Mouse (Mus musculus): ENCODE measurements around the gene Nlrx1. TPM values are rescaled to one million over a fixed set of nuclear protein-coding genes. Genes with fewer than 3 reads are reported as not detected.

Gene Nlrx1
- total RNA-seq, 1 experiment from 2014 or later, result 34.8 TPM

DNA sequence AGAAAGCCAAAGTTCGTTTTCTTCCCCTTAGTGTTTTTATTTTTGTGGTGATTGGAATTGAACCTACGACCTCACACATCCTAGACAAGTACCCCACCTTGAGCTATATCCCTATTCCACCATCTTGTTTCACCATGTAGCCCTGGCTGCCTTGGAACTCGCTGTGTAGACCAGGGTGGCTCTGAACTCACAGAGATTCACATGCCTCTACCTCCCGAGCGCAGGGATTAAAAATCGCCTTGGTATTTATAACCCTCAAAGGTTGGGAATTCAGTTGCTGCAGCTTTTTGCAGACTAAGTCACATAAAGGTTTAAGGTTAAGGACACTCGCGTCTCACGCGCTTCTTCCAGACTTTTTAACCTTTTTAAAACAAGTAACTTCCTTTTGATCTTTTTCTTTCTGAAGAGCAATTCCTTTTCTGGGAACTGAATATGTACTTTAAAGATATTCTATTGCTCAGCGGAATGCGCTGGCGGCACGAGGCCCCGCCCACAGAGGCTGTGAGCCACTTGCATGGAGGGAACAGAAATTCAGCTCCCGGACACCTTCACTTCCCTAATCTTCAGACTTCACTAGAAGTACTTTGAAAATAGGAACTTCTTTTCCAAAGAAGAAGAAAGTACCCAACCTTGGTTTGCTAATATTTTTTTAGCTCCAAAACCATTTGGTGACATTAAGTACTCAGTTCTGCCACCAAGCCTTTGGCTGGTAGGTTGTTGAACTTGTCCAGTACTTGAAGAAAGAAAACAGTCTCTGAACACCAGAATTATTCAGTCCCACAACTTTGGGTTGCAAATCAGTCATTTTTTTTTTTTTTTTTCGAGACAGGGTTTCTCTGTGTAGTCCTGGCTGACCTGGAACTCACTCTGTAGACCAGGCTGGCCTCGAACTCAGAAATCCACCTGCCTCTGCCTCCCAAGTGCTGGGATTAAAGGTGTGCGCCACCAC, 33.6 kb downstream of the Nlrx1 start:
- peak; percentile 66 for DNase-seq

DNA sequence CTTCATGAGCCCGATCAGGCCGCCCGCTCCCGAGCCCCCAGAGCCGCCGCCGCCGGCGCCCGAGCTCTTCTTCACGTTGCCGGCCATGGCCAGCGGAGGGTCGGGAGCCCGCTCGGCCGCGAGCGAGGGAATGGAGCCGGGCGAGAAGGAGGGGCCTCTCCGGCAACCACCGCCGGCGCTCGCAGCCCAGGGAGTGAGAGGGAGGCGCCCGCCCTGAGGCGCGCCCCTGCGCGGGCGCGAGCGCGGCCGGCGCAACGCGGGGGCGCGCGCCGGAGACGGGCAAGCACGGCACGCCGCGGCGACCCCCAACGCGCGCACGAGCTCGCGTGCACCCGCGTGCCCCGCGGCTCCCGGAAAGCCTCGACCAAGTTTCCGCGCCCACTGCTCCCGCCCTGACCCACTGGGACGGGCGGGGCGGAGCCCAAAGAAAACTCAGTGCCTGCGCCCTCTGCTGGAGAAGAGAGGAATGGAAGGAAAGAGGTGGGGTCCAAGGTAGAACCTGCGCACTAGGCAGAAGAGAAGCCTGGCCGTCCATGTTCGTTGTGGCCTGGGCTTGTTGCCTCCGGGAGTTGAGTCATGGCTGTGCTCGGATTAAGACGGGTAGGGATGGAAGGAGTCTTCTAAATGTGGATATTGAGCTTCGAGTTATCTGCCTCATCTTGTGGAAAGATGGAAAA, 34.5 kb downstream of the Nlrx1 start, which contains the start of gene Cbl:
Cbl (minus strand) TSS at position 248 of the 677 bp plus-strand sequence.
- peak; percentile 97 for DNase-seq

DNA sequence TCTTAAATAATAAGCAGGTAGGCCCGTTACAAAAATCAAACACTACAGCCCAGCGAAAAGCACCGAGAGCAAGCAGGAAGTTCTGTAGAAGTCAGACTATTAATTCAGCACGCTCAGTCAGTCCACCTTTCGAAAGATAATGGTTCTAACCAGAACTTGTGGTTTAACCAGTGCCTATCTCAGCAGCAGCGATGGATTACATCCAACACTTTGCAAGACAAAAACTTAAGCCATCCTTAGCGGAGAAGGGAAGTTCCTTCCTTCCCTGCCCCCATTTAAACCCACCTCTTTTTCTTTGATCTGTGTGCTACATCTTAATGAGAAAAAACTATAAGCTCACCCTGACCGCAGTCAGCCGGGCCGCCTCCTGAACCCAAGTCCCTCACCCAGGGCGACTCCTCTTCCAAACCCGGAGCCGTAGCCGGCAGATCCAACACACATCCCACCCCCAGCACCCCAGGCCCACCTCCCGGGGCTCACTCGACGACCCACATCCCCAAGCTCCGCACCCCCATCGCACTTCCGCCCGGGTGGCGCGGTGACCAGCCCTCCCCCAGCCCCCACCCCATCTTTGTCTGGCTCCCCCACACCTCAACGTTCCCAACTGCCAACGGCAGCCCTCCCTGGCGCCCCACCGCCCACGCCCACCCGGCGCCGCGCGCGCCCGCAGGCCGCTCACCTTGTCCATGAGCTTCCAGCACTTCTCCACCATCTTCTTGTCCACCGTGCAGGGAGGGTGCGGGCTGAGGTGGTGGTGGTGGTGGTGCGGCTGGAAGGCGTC, 35.2 kb downstream of the Nlrx1 start:
- no peak for DNase-seq

DNA sequence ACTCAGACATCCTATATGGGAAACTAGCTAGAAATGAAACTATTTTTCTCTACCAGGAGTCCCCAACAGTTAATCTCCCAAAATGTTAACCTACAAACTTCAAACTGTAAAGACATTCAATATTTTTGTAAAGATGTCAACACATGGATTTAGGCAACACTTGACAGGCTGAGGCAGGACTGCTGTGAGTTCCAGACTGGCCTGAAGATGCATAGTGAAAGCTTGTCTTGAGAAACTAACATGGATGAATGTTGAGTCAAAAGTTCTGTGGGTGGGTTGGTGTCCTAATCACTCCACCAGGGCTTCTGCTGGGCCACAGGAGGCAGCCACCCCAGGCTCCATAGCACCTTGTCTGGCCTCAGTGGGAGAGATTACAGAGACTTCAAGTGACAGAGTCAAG, 36.8 kb downstream of the Nlrx1 start:
- no peak for DNase-seq

DNA sequence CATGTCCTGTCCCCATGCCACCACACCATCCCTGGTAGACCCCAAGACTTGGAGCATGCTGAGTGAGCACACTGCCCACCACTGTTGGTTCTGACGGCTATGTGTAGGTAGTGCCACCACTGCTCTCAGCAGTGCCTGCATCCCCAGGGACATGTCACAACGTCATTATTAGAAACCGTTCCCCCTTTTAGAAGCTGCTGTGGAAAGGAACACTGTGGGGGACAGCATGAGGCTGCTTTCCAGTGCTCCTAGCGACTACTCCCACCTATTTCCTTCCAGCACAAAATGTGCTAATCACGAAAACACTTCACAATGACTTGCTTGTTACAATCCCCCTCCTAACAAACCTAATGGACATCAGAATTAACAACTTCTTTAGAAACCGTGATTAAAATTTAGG, 42.4 kb downstream of the Nlrx1 start:
- DNase-seq, result no peak

DNA sequence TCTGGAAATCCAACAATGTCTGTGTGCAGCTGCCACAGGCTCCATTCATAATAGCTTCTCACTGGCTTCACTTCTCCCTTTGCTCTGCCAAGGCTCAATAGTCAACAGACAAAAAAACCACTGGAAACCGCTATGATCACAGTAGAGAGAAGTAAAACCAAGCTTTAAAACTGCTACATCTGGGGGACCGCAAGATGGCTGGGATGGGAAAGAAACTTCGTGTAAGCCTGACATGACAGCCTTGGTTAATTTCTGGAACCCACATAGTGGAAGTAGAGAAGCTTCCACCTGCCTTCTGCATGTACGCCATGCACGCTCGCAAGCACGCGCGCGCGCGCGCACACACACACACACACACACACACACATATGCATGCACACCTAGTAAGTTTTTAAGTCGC, 54.9 kb downstream of the Nlrx1 start:
- DNase-seq, result no peak

DNA sequence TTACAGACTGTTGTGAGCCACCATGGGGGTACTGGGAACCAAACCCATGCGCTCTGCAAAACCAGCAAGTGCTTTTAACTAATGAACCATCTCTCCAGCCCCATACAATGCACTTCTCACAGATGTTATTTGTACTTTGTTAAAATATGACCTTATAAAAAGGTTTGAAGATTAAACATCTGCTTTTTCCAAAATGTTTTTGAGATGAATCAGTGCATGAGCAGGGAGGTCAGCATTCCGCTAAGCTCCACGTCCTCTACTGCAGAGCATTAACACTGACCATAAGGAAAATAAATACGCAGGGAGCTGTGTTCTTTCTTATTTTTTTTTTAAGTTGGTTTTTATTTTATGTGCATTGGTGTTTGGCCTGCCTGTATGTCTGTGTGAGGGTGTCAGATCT, 56.0 kb downstream of the Nlrx1 start:
- DNase-seq, result no peak

DNA sequence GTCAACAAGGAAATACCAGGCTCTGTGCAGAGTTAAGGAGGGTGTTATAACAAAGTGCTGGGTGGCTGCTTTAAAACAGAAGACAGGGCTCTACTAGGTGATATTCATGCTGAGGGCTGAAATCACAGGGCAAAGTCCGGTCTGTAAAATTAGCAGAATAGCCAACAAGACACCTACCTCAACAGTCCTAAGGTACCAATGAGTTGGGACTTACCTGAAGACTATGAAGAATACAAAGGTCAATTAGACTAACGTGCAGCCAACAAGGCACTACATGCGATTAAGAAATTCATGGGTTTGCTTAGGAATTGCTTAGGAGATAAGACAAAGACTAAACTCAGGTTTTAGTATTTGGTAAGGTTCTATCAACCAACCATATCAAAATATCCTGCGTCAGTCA, 59.0 kb downstream of the Nlrx1 start:
- no peak for DNase-seq

DNA sequence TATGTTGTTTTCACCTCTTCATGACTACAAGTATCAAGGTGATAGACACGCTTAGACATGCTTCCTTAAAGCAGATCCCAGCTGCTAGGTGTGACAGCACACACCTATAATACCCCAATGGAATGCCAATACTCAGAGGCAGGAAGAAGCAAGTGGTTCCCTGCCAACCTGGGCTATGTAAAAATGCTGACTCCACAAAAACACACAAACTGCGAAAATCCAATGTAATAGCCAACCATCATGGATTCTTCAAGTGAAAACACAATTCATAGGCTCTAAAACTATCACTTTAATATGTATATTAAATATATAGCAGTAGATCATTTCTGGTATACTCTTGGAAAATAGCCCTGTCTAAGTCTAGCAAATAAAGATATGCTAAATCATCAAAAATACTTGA, 60.6 kb downstream of the Nlrx1 start:
- DNase-seq, result no peak

Other genes starting within 250 kb of the Nlrx1 start
- gene Thy1, start 225.2 kb downstream of the Nlrx1 start, total RNA-seq (2021), result 30.8 and 37.7 TPM in 2 replicates
- 20.9 and 22.8 TPM in 2 replicates for gene Usp2, start 201.6 kb downstream of the Nlrx1 start, total RNA-seq (2021)
- not detected in 2 replicates for gene Mfrp, start 166.9 kb downstream of the Nlrx1 start, total RNA-seq (2021)
- 9.9 and 10.9 TPM in 2 replicates for gene C1qtnf5, start 161.4 kb downstream of the Nlrx1 start, total RNA-seq (2021)
- 0.82 and 1.5 TPM in 2 replicates for gene Gm49380, start 155.1 kb downstream of the Nlrx1 start, total RNA-seq (2021)
- gene Rnf26, start 155.1 kb downstream of the Nlrx1 start, total RNA-seq (2021), result 30.3 and 36.4 TPM in 2 replicates
- gene Mcam, start 134.1 kb downstream of the Nlrx1 start, total RNA-seq (2021), result 32.2 and 32.9 TPM in 2 replicates
- gene Cbl, start 34.5 kb downstream of the Nlrx1 start, total RNA-seq (2021), result 32.7 and 36.2 TPM in 2 replicates
- gene Ccdc153, start 27.9 kb downstream of the Nlrx1 start, total RNA-seq (2021), result 2.0 and 3.7 TPM in 2 replicates
- gene Pdzd3, start 17.1 kb downstream of the Nlrx1 start, total RNA-seq (2021), result 0.27 TPM in 1 of 2 replicates, not detected in the other
- 39.1 and 43.4 TPM in 2 replicates for gene Abcg4, start 20.0 kb upstream of the Nlrx1 start, total RNA-seq (2021)
- 23.6 and 29.3 TPM in 2 replicates for gene Hinfp, start 37.1 kb upstream of the Nlrx1 start, total RNA-seq (2021)
- gene C2cd2l, start 51.7 kb upstream of the Nlrx1 start, total RNA-seq (2021), result 43.3 and 48.8 TPM in 2 replicates
- gene Dpagt1, start 57.4 kb upstream of the Nlrx1 start, total RNA-seq (2021), result 34.3 and 34.5 TPM in 2 replicates
- 56.5 and 65.2 TPM in 2 replicates for gene H2afx, start 66.1 kb upstream of the Nlrx1 start, total RNA-seq (2021)
- gene Hmbs, start 75.6 kb upstream of the Nlrx1 start, total RNA-seq (2021), result 81.2 and 102 TPM in 2 replicates
- gene Vps11, start 93.1 kb upstream of the Nlrx1 start, total RNA-seq (2021), result 52.4 and 74.6 TPM in 2 replicates
- 144 and 148 TPM in 2 replicates for gene Hyou1, start 110.9 kb upstream of the Nlrx1 start, total RNA-seq (2021)
- 21.4 and 27.1 TPM in 2 replicates for gene Slc37a4, start 128.3 kb upstream of the Nlrx1 start, total RNA-seq (2021)
- gene Rps25, start 138.5 kb upstream of the Nlrx1 start, total RNA-seq (2021), result 1,083 and 1,176 TPM in 2 replicates
- 89.7 and 92.0 TPM in 2 replicates for gene Trappc4, start 139.0 kb upstream of the Nlrx1 start, total RNA-seq (2021)
- 20.4 and 21.9 TPM in 2 replicates for gene Ccdc84, start 150.0 kb upstream of the Nlrx1 start, total RNA-seq (2021)
- not detected in 2 replicates for gene Foxr1, start 172.5 kb upstream of the Nlrx1 start, total RNA-seq (2021)
- not detected in 2 replicates for gene Upk2, start 186.4 kb upstream of the Nlrx1 start, total RNA-seq (2021)
- gene Bcl9l, start 214.2 kb upstream of the Nlrx1 start, total RNA-seq (2021), result 56.0 and 82.0 TPM in 2 replicates

Measured in adrenal gland, postnatal 25 days (tissue).